In genomic region chr12:11313840-11314239, GRCm38 (mm10) we compare ENCODE assay signal across 19 mouse cellular contexts. TPM values are rescaled to one million over a fixed set of nuclear protein-coding genes. Genes with fewer than 3 reads are reported as not detected.
A peak's percentile ranks its signal among the peaks of the same experiment; 100 is the strongest.
DNase-seq lines count a peak whose midpoint lies in the region; ATAC-seq and TF ChIP-seq lines count a peak whose summit lies in the region.
"Had no signal": no experiment of that assay in that cellular context is flagged by ENCODE, and none has a peak within 500 bp of the region (broad histone marks: within the 10 kb centered on the region; RNA-seq: fewer than 3 reads in every experiment).

No protein-coding gene starts in this region.

- no peak for ATAC-seq in intestine, postnatal 0 days
- ATAC-seq in intestine, embryonic 15.5 days: no peak
- no peak for ATAC-seq in midbrain, embryonic 14.5 days (ENCODE audit: low FRiP score, low TSS enrichment)
- no peak for ATAC-seq in midbrain, embryonic 13.5 days
- ATAC-seq: activated CD4-positive, CD25-positive, alpha-beta regulatory T cell, adult 4 months; Patski had no signal

- no peaks in the 10 kb centered on the region for H3K4me1 ChIP-seq in intestine, postnatal 0 days (replicated peaks; ENCODE audit: control insufficient read depth, insufficient read depth, low read length)
- H3K4me1 ChIP-seq in intestine, embryonic 15.5 days (replicated peaks): no peaks in the 10 kb centered on the region
- no peaks in the 10 kb centered on the region for H3K4me1 ChIP-seq in midbrain, embryonic 14.5 days (ENCODE audit: control insufficient read depth, insufficient read depth, low read length)
- no peaks in the 10 kb centered on the region for H3K4me1 ChIP-seq in midbrain, embryonic 13.5 days (replicated peaks)
- H3K4me1 ChIP-seq: heart, embryonic 10.5 days; kidney, embryonic 15.5 days; limb, embryonic 12.5 days; stomach, embryonic 15.5 days had no signal

- TF ChIP-seq CTCF in intestine, postnatal 0 days (IDR thresholded peaks at IDR 0.05; ENCODE audit: low read depth): peak; percentile 36

- no peak overlapping the region for H3K27ac ChIP-seq in intestine, postnatal 0 days (ENCODE audit: low read depth, low read length)
- no peak overlapping the region for H3K27ac ChIP-seq in intestine, embryonic 15.5 days
- no peak overlapping the region for H3K27ac ChIP-seq in midbrain, embryonic 14.5 days (replicated peaks; ENCODE audit: low read depth, low read length)
- H3K27ac ChIP-seq in midbrain, embryonic 13.5 days: no peak overlapping the region
- H3K27ac ChIP-seq: heart, embryonic 10.5 days; kidney, embryonic 15.5 days; limb, embryonic 12.5 days; liver, embryonic 14.5 days; stomach, embryonic 15.5 days had no signal

- H3K9ac ChIP-seq in intestine, postnatal 0 days (ENCODE audit: low read depth, low read length): no peak overlapping the region
- no peak overlapping the region for H3K9ac ChIP-seq in intestine, embryonic 15.5 days
- H3K9ac ChIP-seq in midbrain, embryonic 14.5 days (replicated peaks; ENCODE audit: low read length): no peak overlapping the region
- no peak overlapping the region for H3K9ac ChIP-seq in midbrain, embryonic 13.5 days (replicated peaks)
- H3K9ac ChIP-seq: kidney, embryonic 15.5 days; limb, embryonic 12.5 days; liver, embryonic 14.5 days; stomach, embryonic 15.5 days had no signal

- H3K4me2 ChIP-seq in intestine, postnatal 0 days (replicated peaks; ENCODE audit: low read depth): no peak overlapping the region
- no peak overlapping the region for H3K4me2 ChIP-seq in intestine, embryonic 15.5 days (replicated peaks)
- no peak overlapping the region for H3K4me2 ChIP-seq in midbrain, embryonic 14.5 days (ENCODE audit: low read length)
- H3K4me2 ChIP-seq in midbrain, embryonic 13.5 days (replicated peaks): no peak overlapping the region
- H3K4me2 ChIP-seq: kidney, embryonic 15.5 days; limb, embryonic 12.5 days; stomach, embryonic 15.5 days had no signal

- no peak overlapping the region for H3K4me3 ChIP-seq in intestine, postnatal 0 days (ENCODE audit: low read depth, low read length)
- no peak overlapping the region for H3K4me3 ChIP-seq in intestine, embryonic 15.5 days (replicated peaks)
- H3K4me3 ChIP-seq in midbrain, embryonic 14.5 days (replicated peaks; ENCODE audit: low read depth, low read length): no peak overlapping the region
- H3K4me3 ChIP-seq in midbrain, embryonic 13.5 days (replicated peaks): no peak overlapping the region
- H3K4me3 ChIP-seq: heart, embryonic 10.5 days; kidney, embryonic 15.5 days; limb, embryonic 12.5 days; stomach, embryonic 15.5 days had no signal

- DNase-seq in cerebellum, adult 9-10 months: peak; percentile 54
- no peak for DNase-seq in cerebellum, adult 11-12 months
- DNase-seq in midbrain, embryonic 14.5 days: peak; percentile 68
- DNase-seq in thymus, postnatal 4 days: no peak
- DNase-seq in right cerebral cortex, postnatal 4 days: no peak
- DNase-seq: adrenal gland, postnatal 25 days; cerebellum, postnatal 10 days; gastrocnemius, postnatal 36 days; right cerebral cortex, adult 18-20 months had no signal

- WGBS in intestine, postnatal 0 days: 50% methylated on average over 1 of the region's 1 CpGs
- 60% methylated on average over 1 of the region's 1 CpGs for WGBS in intestine, embryonic 15.5 days
- 80% methylated on average over 1 of the region's 1 CpGs for WGBS in midbrain, embryonic 14.5 days
- WGBS in midbrain, embryonic 13.5 days: 68% methylated on average over 1 of the region's 1 CpGs

- no peaks in the 10 kb centered on the region for H3K9me3 ChIP-seq in intestine, postnatal 0 days (ENCODE audit: control insufficient read depth)
- H3K9me3 ChIP-seq in intestine, embryonic 15.5 days: no peaks in the 10 kb centered on the region
- H3K9me3 ChIP-seq in midbrain, embryonic 14.5 days (ENCODE audit: control insufficient read depth, low read length): no peaks in the 10 kb centered on the region
- H3K9me3 ChIP-seq in midbrain, embryonic 13.5 days: no peaks in the 10 kb centered on the region
- H3K9me3 ChIP-seq: heart, embryonic 10.5 days; kidney, embryonic 15.5 days; limb, embryonic 12.5 days; stomach, embryonic 15.5 days had no signal

- H3K36me3 ChIP-seq in intestine, postnatal 0 days (ENCODE audit: control insufficient read depth, insufficient read depth): peaks cover 51% of the 10 kb centered on the region
- 0 out of 2 replicates have a peak, but pooled peaks cover 3% of the 10 kb centered on the region for H3K36me3 ChIP-seq in intestine, embryonic 15.5 days
- peaks cover 44% of the 10 kb centered on the region for H3K36me3 ChIP-seq in midbrain, embryonic 14.5 days (ENCODE audit: control insufficient read depth, insufficient read depth, low read length)
- H3K36me3 ChIP-seq in midbrain, embryonic 13.5 days: peaks cover 38% of the 10 kb centered on the region

- H3K27me3 ChIP-seq in intestine, postnatal 0 days (replicated peaks; ENCODE audit: control insufficient read depth, insufficient read depth, low read length): no peaks in the 10 kb centered on the region
- no peaks in the 10 kb centered on the region for H3K27me3 ChIP-seq in intestine, embryonic 15.5 days (replicated peaks)
- no peaks in the 10 kb centered on the region for H3K27me3 ChIP-seq in midbrain, embryonic 14.5 days (ENCODE audit: control insufficient read depth, insufficient read depth, low read length)
- no peaks in the 10 kb centered on the region for H3K27me3 ChIP-seq in midbrain, embryonic 13.5 days
- H3K27me3 ChIP-seq: kidney, embryonic 15.5 days; limb, embryonic 12.5 days; Patski; stomach, embryonic 15.5 days had no signal

RNA-seq across cellular contexts. Expression of gene Smc6, which starts 48.2 kb away (rescaled TPM):
- polyA plus RNA-seq in intestine, postnatal 0 days (2015; fragmentation: Nextera tagmentation; extraction: Ambion mirVana): 71.1 and 73.6 TPM in 2 replicates
- 103 and 134 TPM in 2 replicates for polyA plus RNA-seq in intestine, embryonic 15.5 days (2015; fragmentation: Nextera tagmentation; extraction: Ambion mirVana)
- polyA plus RNA-seq in midbrain, embryonic 14.5 days (2014; fragmentation: Nextera tagmentation; extraction: Ambion mirVana): 91.7 and 99.8 TPM in 2 replicates
- 126 and 138 TPM in 2 replicates for polyA plus RNA-seq in midbrain, embryonic 13.5 days (2015; fragmentation: Nextera tagmentation; extraction: Ambion mirVana)

RNA-seq across cellular contexts. Expression of gene Gen1, which starts 48.2 kb away (rescaled TPM):
- 1.1 and 1.2 TPM in 2 replicates for polyA plus RNA-seq in intestine, postnatal 0 days (2015; fragmentation: Nextera tagmentation; extraction: Ambion mirVana)
- 7.3 and 7.7 TPM in 2 replicates for polyA plus RNA-seq in intestine, embryonic 15.5 days (2015; fragmentation: Nextera tagmentation; extraction: Ambion mirVana)
- 2.4 and 4.3 TPM in 2 replicates for polyA plus RNA-seq in midbrain, embryonic 14.5 days (2014; fragmentation: Nextera tagmentation; extraction: Ambion mirVana)
- polyA plus RNA-seq in midbrain, embryonic 13.5 days (2015; fragmentation: Nextera tagmentation; extraction: Ambion mirVana): 5.2 and 6.4 TPM in 2 replicates

Comparison
In these comparisons a context has a peak if more than half of its experiments do, and no peak if none do; other contexts are left out.
1. DNase-seq: peak in cerebellum, adult 9-10 months (single experiment) and midbrain, embryonic 14.5 days (single experiment); none in cerebellum, adult 11-12 months (single experiment), thymus, postnatal 4 days (single experiment) and right cerebral cortex, postnatal 4 days (single experiment).